Mouse (Mus musculus) limb, embryonic 12.5 days (tissue): ENCODE measurements around the gene Gm20696. TPM values are rescaled to one million over a fixed set of nuclear protein-coding genes. Genes with fewer than 3 reads are reported as not detected.

Source experiments
- ATAC-seq: fragments of 200-750 bp; cut with Nextera tagmentation; 2 replicates; pipeline ENCODE4 v1.8.0; 2017; ENCODE audit warnings: low read depth, moderate TSS enrichment; ENCODE audit not compliant: insufficient number of reproducible peaks, insufficient read depth, low FRiP score, low TSS enrichment
- H3K27ac ChIP-seq: fragments of 300-500 bp; sonication (generic); 2 replicates; pipeline ENCODE4 v1.5.1; 2016; ENCODE audit warnings: mild to moderate bottlenecking, moderate library complexity
- H3K27me3 ChIP-seq: fragments of 300-500 bp; sonication (generic); 2 replicates; pipeline ENCODE4 v1.6.1; 2016; ENCODE audit warnings: mild to moderate bottlenecking, moderate library complexity
- H3K36me3 ChIP-seq: fragments of 300-500 bp; sonication (generic); 2 replicates; pipeline ENCODE4 v1.6.1; 2016; ENCODE audit warnings: mild to moderate bottlenecking, moderate library complexity
- H3K4me1 ChIP-seq: fragments of 300-500 bp; sonication (generic); replicated peaks from 2 replicates; pipeline ENCODE4 v1.6.1; 2016
- H3K4me2 ChIP-seq: fragments of 300-500 bp; sonication (generic); 2 replicates; pipeline ENCODE4 v1.6.1; 2016; ENCODE audit warnings: mild to moderate bottlenecking, moderate library complexity
- H3K4me3 ChIP-seq: fragments of 300-500 bp; sonication (generic); replicated peaks from 2 replicates; pipeline ENCODE4 v1.5.1; 2016; ENCODE audit warnings: mild to moderate bottlenecking
- H3K9ac ChIP-seq: fragments of 300-500 bp; sonication (generic); replicated peaks from 2 replicates; pipeline ENCODE4 v1.6.1; 2016; ENCODE audit warnings: mild to moderate bottlenecking, moderate library complexity
- H3K9me3 ChIP-seq: fragments of 300-500 bp; sonication (generic); 2 replicates; pipeline ENCODE4 v1.6.1; 2016; ENCODE audit warnings: mild to moderate bottlenecking, moderate library complexity
- WGBS: fragments of 180-500 bp; shearing (Covaris S2); methylation state at CpG from one replicate; pipeline ENCODE4 v1.1.7; 2016; 5-methylcytosine and 5-hydroxymethylcytosine counted together
- polyA plus RNA-seq: library from polyadenylated mRNA; unstranded; fragments of >200 nt; fragmentation: Nextera tagmentation; extraction: Ambion mirVana; gene quantifications from 2 replicates; pipeline ENCODE4 v1.2.1, GENCODE M21; 2016

Gm20696 gene
- polyA plus RNA-seq, 1 experiment from 2014 or later = 7.6 TPM

DNA sequence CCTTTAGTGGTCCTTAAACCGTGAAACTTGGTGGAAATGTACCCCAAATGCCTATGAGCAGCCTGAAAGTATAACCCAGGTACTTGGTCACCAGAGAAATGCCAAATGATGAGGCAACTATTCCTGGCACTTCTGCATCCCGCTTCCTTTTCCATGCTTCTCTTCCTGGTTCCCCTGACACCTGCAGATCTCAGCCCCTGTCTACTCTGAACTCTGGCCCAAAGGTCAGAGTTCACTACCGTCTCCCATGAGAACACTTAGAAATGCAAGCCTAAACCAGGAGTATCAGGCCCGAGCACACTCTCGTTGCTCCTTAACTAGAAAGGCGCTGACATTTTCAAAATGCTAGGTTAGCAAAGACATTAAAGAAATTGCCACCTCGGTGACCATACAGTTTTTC, 394.9 kb downstream of the Gm20696 start:
- 67% methylated on average over 7 of the region's 7 CpGs for WGBS

DNA sequence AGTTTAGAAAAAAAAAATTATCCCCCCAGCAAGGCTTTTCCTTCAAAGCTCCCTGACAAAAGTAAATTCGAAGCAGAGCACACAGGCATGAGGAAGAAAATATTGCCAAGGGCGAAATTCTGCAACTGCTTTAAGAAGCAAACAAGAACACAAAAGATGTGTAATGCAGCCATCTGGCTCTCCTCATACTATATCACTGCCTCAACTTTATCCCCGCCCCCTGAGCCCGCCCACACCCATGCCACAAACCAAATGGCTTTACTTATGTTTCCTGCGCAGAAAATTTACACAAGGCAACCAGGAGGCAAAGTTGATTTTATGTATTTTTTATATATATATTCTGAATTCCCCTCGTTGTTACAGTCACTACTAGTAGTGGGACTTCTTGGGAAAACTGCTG, 396.7 kb downstream of the Gm20696 start:
- H3K36me3 ChIP-seq = no peaks in the 10 kb centered on the region
- no peak overlapping the region for H3K4me3 ChIP-seq
- no peaks in the 10 kb centered on the region for H3K27me3 ChIP-seq
- peaks cover 76% of the 10 kb centered on the region for H3K4me1 ChIP-seq
- H3K9me3 ChIP-seq = no peaks in the 10 kb centered on the region
- no peak overlapping the region for H3K9ac ChIP-seq
- no peak for ATAC-seq
- H3K4me2 ChIP-seq = no peak overlapping the region
- no peak overlapping the region for H3K27ac ChIP-seq
- WGBS = 49% methylated on average over 6 of the region's 6 CpGs

More for the DNA sequence above, 394.9 kb downstream of the Gm20696 start:
- no peak for ATAC-seq
- no peaks in the 10 kb centered on the region for H3K36me3 ChIP-seq
- no peak overlapping the region for H3K4me2 ChIP-seq
- H3K9me3 ChIP-seq = no peaks in the 10 kb centered on the region
- peaks cover 71% of the 10 kb centered on the region for H3K4me1 ChIP-seq
- H3K9ac ChIP-seq = no peak overlapping the region
- no peaks in the 10 kb centered on the region for H3K27me3 ChIP-seq
- H3K27ac ChIP-seq = 0 out of 2 replicates have a peak overlapping the region, but pooled peaks have one; percentile 12
- H3K4me3 ChIP-seq = no peak overlapping the region

DNA sequence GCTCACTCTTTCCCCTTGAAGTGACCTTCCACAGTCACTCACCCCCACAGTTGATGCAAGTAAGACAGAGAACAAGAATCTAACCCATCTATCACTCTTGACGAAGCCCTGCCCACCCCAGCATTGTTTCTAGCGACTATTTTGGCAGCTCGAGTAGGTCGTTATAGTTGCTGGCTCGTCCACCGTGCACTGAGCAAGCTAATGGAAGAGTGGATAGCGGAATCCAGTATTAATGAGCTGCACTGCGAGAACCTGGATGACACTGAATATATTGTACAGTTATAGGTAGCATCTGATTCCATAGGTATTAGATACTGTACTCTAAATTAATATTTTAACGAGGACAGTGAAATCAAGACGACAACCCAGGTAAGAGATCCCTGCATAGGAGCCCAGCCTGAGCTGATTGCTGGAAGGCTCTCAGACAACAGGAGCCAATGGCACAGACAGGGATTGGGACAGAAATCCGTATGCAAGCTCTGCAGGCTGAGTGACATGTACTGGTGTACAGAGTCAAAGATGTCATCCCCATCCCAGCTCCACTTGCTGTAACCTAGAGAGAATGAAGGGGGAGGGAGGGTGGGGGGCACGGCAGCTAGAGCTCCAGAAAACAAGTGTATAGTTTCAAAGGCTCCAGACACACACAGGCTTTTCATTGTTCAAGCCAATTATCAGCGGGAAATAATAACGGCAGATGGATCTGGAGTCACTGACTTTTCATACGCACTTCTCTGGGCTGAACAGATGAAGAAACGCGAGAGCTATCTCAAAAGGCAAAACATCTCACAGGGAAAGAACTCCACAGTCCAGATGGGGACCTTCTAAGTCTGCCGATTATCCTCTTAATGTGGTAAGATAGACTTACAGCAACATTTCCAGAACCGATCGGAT, 398.2 kb downstream of the Gm20696 start:
- no peak for ATAC-seq
- 60% methylated on average over 20 of the region's 20 CpGs for WGBS
- H3K27me3 ChIP-seq = peaks cover 8% of the 10 kb centered on the region; the same call in 1 of the 2 replicates
- no peak overlapping the region for H3K9ac ChIP-seq
- no peak overlapping the region for H3K4me2 ChIP-seq
- H3K4me3 ChIP-seq = no peak overlapping the region
- H3K9me3 ChIP-seq = no peaks in the 10 kb centered on the region
- no peak overlapping the region for H3K27ac ChIP-seq
- H3K36me3 ChIP-seq = no peaks in the 10 kb centered on the region
- H3K4me1 ChIP-seq = peaks cover 76% of the 10 kb centered on the region

DNA sequence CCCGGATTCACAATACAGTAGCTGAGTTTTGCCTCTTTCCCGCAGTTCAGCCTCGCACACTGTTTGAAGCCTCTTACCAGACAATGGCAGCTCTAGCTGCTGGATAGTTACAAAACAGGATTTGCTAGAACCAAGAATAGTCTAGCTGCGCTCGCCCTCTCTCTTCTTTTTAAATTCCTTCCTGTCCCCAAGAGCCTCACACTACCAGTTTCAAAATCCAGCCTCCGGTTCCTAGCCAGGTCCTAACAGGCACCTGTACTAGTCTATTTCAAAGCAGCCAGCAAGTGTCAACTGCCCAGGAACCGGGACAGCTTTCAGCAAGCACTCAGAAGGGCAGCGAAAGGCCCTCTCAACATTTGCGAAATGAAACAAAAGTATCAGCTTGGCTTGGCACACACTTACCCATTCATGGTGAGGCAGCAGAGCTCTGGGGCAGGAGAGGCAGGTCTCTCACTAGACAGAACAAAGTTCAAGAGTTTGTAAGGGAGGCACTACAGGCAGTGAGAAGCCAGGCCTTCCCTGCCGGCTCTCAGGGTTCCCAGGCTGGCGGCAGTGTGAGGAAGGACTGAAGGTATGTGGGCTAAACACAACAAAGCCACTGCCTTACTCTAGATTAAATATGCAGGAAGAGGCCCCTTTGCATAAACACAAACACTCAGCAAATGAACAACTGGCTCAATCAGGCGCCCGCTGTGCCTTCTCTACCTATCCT, 400.5 kb downstream of the Gm20696 start:
- ATAC-seq = no peak
- no peaks in the 10 kb centered on the region for H3K36me3 ChIP-seq
- peak overlapping the region; percentile 64 for H3K27ac ChIP-seq
- H3K27me3 ChIP-seq = peaks cover 8% of the 10 kb centered on the region; the same call in 1 of the 2 replicates
- H3K9ac ChIP-seq = no peak overlapping the region
- H3K4me3 ChIP-seq = no peak overlapping the region
- peak overlapping the region; percentile 11 for H3K4me2 ChIP-seq
- H3K9me3 ChIP-seq = no peaks in the 10 kb centered on the region
- 38% methylated on average over 13 of the region's 13 CpGs for WGBS
- H3K4me1 ChIP-seq = peaks cover 74% of the 10 kb centered on the region

DNA sequence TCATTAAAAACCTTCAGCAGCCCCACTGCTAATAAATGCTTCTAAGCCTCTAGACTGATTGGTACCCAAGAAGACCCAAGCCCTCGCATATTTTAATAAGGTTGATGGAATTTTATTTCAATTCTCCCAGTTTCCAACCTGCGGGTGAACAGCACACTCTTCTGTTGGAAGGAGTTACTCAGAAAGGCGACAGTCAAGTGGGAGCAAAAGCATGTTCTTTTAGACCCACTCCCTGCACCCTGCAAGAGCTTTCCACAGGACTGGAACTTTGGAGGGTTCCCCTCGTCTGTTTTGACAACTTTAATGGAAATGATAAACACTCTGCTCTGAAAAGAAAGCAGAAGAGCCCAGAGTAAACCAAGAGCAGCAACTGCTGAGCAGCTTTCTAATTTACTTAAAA, 401.4 kb downstream of the Gm20696 start:
- H3K4me2 ChIP-seq = no peak overlapping the region
- no peak for ATAC-seq
- peaks cover 8% of the 10 kb centered on the region; the same call in 1 of the 2 replicates for H3K27me3 ChIP-seq
- no peaks in the 10 kb centered on the region for H3K9me3 ChIP-seq
- no peak overlapping the region for H3K9ac ChIP-seq
- H3K4me3 ChIP-seq = no peak overlapping the region
- no peaks in the 10 kb centered on the region for H3K36me3 ChIP-seq
- H3K4me1 ChIP-seq = peaks cover 67% of the 10 kb centered on the region
- WGBS = 41% methylated on average over 4 of the region's 4 CpGs
- no peak overlapping the region for H3K27ac ChIP-seq

DNA sequence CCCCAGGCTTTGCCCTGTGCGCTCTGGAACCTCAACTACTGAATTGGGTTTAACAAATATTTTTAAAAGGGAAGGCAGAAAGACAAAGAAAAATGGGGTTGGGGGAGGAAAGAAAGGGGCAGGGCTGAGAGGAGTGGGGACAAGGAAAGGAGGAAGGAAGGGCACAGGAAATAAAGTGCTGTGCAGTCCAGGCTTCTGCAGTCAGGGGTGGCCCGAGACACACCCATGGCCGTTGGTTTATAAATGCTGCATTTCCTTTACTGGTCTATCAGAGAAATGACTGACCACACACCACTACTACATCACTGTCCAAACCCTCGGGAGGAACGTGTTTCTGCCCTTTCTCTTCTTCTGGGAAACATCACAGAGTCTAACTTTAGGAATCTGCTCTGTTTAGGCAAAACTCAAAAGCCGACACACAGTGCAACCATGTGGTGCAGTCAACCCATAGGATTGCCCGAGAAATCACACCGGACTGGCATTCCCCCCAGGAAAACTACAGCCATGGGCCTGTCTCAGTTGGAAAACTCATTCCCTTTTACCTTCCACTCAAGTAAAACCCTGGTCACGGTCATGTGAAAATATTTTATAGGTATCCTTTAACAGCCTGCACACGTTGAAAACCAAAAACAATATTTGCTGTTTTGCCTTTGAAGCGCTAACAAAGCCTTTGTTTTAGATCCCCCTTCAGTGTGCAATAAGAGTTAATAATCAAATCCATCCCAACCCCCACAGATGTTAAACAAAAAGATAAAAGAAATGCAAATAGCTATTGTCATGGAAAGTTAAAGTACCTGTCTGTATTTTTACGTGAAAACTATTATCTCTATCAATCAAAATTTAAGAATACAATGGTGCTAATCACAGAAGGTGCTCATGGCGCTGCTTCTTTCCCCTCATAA, 402.2 kb downstream of the Gm20696 start:
- Histone ChIP-seq H3K9ac (no peak overlapping the region), H3K4me1 (peaks cover 60% of the 10 kb centered on the region), H3K9me3 (no peaks in the 10 kb centered on the region), H3K4me3 (no peak overlapping the region), H3K4me2 (no peak overlapping the region), H3K27ac (no peak overlapping the region), H3K27me3 (peaks cover 8% of the 10 kb centered on the region; the same call in 1 of the 2 replicates), H3K36me3 (no peaks in the 10 kb centered on the region)
- ATAC-seq = no peak
- 35% methylated on average over 13 of the region's 13 CpGs for WGBS

DNA sequence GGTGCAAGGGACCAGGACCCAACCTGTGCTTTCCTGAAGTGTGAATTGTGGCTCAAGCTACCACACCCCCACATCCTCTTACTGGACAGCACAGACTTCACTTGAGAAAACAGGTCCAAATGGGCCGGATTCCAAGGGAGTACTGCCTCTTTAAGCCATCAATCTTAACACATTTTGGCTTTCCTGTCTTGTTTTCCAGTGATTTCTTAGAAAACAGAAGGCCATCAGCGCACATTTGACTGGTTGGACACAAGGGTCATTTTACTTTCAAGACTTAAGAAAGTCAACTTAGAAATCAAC, 402.8 kb downstream of the Gm20696 start:
- Histone ChIP-seq H3K36me3 (no peaks in the 10 kb centered on the region), H3K4me1 (peaks cover 59% of the 10 kb centered on the region), H3K4me2 (no peak overlapping the region), H3K9ac (no peak overlapping the region), H3K27ac (no peak overlapping the region), H3K27me3 (peaks cover 8% of the 10 kb centered on the region; the same call in 1 of the 2 replicates), H3K9me3 (no peaks in the 10 kb centered on the region), H3K4me3 (no peak overlapping the region)
- no peak for ATAC-seq
- WGBS = 44% methylated on average over 2 of the region's 2 CpGs

DNA sequence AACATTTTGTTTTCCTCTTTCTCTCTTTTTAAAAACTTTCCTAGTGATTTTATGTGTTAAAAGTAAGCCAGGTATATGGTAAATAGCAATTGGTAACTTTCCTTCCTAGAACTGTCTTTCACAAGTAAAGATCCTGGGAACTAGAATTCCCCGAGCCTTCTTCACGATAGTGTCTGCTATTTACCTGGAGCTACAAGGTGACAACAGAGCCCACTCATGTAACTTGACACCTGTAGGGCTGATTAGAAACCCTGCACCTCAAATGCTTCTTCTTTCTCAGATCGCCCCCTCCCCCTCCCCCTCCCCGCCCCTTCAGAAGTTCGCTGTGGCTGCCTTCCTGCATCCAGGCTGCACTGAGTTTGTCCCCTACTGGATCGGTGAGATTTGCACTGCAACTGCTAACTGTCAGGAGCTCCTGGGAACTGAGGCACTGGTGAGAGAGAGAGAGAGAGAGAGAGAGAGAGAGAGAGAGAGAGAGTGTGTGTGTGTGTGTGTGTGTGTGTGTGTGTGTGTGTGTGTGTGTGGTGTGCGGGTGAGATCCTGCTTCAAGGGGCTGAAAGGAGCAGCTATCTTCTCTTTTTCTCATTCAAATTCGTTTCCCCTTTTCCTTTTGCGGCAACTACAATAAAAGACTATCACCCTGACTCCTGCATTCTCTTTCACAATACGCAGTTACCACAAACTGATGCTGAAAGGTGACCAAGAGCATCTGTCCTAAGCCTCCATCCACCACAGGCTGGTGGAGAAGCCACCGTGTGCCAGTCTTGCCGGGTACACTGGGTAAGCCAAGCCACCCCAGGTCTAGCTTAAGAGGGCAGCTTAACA, 403.3 kb downstream of the Gm20696 start:
- no peak overlapping the region for H3K4me2 ChIP-seq
- H3K4me3 ChIP-seq = no peak overlapping the region
- ATAC-seq = no peak
- 8% methylated on average over 10 of the region's 12 CpGs for WGBS
- peaks cover 8% of the 10 kb centered on the region; the same call in 1 of the 2 replicates for H3K27me3 ChIP-seq
- no peak overlapping the region for H3K9ac ChIP-seq
- no peak overlapping the region for H3K27ac ChIP-seq
- H3K4me1 ChIP-seq = peaks cover 55% of the 10 kb centered on the region
- no peaks in the 10 kb centered on the region for H3K36me3 ChIP-seq
- H3K9me3 ChIP-seq = no peaks in the 10 kb centered on the region

DNA sequence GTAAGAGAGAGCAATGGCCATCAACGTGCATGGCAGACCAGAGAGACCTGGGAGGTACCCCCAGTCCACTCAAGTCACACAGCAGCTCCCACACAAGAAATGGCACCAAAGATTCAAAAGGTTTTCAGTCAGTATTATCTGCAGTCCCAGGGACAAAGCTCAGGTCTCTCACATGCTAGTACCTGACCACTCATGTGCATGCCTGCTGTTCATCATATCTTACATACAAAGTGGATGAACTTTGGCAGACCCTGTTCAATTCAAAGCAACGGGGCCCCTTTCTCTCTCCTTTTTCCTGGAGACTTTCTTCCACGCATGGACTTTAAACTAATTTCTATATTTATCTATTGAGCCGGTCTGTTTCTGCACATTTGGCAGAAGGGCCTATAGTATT, 404.9 kb downstream of the Gm20696 start:
- 63% methylated on average over 4 of the region's 4 CpGs for WGBS
- Histone ChIP-seq H3K4me1 (peaks cover 54% of the 10 kb centered on the region), H3K4me2 (no peak overlapping the region)

DNA sequence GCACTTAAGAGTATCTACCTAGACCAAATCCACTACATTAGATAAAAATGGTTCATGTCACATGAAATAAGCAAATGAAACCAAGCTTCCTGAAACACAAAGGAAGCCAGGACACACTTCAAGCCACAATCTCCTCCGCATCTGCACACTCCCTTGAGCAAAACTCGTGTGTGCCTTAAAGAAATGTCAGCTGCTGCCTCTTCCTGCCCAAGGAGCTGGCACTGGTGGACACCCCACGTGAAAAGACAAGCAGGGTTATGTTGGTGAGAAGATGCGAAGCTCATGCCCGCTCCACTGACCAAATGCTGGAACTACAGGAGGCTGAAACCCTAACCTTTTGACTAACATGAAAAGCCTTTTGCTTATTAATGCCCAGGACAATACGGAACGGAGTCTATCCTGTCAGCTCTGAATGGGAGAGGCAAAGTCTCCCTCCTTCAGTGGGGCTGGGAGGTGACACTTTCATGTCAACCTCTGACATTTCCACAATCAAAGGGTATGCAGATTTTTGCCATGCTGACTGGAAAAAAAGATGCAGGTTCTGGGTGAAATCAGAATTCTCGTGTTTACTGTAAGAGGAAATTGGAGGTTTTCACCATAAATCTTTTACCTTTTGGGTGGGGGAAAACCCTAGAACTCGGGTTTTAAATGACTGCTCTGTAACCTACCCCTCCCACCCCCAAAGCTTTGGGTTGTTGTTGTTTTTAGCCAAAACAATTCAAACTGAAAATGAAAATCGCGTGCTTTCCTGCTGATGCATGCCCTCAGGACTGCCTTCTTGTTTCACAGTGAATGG, 405.5 kb downstream of the Gm20696 start:
- no peak for ATAC-seq
- Histone ChIP-seq H3K4me2 (no peak overlapping the region), H3K9ac (no peak overlapping the region), H3K27ac (no peak overlapping the region), H3K36me3 (no peaks in the 10 kb centered on the region), H3K27me3 (peaks cover 8% of the 10 kb centered on the region; the same call in 1 of the 2 replicates), H3K9me3 (no peaks in the 10 kb centered on the region), H3K4me3 (no peak overlapping the region), H3K4me1 (peaks cover 48% of the 10 kb centered on the region)
- WGBS = 56% methylated on average over 11 of the region's 11 CpGs

More for the DNA sequence above, 404.9 kb downstream of the Gm20696 start:
- Histone ChIP-seq H3K27me3 (peaks cover 8% of the 10 kb centered on the region; the same call in 1 of the 2 replicates), H3K27ac (no peak overlapping the region), H3K9ac (no peak overlapping the region), H3K36me3 (no peaks in the 10 kb centered on the region), H3K4me3 (no peak overlapping the region), H3K9me3 (no peaks in the 10 kb centered on the region)
- ATAC-seq = no peak
